Mouse (Mus musculus): Measurements from ENCODE around the gene Cdkl4.

The Cdkl4 gene

GRCm38 (mm10) chr17:80577639-80578038 lies at the start of gene Cdkl4:
TSS of gene Cdkl4 (minus strand) at chr17:80577813.
- in situ Hi-C loops (cut with MboI) = no loop called here

- in situ Hi-C loops (cut with MboI) = no loop called here
Observed at GRCm38 (mm10) chr17:80624979-80625378, 47.4 kb upstream of the Cdkl4 start.

DNA sequence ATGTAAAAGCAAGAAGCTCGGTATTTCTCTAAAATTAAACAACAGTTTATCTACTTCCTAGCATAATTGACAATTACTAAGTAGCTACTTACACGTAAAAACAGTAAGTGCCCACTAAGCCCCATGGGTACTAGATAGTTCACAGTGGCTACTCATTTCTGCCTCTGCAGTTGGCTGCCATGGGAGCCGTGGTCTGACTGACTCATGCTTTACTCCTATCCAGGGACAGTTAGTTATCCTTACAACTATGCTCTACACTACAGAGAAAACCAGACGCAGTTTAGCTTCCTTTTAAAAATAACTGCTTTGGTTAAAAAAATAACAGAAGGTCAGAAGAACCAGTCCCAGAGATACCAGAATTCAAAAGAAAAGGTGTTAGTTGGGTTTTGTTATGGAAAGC lies 44.1 kb upstream of the Cdkl4 start:
- in situ Hi-C loops (cut with MboI) = no loop called here

GRCm38 (mm10) chr17:80620786-80621423 lies 43.3 kb upstream of the Cdkl4 start:
- in situ Hi-C loops (cut with MboI) = no loop called here

DNA sequence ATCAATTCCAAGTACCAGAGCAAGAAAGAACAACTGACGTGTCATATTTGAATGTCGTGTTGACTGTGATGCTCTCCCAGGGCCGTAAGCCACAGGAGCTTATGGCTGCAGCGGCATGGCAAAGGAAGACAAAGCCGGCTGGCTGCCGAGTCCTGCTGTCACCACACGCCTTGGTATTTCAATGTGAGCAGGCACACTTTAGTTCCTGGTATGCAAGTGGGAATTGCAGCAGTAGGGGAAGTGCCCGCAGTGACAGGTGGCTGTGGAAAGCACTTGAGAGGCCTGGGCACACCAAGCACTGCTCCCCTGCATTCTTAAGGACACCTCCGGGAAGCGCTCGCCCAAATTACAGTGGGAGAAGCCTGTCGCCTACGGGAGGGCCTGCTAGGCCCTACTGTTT lies 41.9 kb upstream of the Cdkl4 start:
- in situ Hi-C loops (cut with MboI) = no loop called here

- in situ Hi-C loops (cut with MboI) = no loop called here
Observed at GRCm38 (mm10) chr17:80618890-80619289, 41.3 kb upstream of the Cdkl4 start.

DNA sequence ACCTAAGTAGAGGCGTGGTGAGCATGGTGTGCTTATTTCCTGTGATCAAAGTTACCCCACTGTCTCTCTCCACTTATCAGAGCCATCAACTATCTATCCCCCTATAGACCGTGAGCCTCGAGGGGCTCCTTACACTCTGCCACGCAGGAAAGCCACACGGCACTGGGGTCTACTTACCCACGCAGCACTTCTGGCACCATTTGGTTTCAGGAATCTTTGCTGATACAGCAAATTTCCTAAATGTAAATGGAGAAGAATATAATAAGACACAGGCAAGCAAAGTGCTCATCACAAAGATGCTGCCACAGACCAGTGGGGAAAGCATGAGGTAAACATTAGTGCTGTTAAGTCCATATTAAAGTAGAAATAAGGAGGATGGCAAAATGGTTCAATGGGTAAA lies 26.2 kb upstream of the Cdkl4 start:
- in situ Hi-C loops (cut with MboI) = no loop called here

- in situ Hi-C loops (cut with MboI) = no loop called here
Observed at GRCm38 (mm10) chr17:80603079-80603625, 25.5 kb upstream of the Cdkl4 start.

GRCm38 (mm10) chr17:80601371-80601770 lies 23.8 kb upstream of the Cdkl4 start:
- in situ Hi-C loops (cut with MboI) = no loop called here

GRCm38 (mm10) chr17:80583051-80583450 lies 5.4 kb upstream of the Cdkl4 start:
- in situ Hi-C loops (cut with MboI) = no loop called here

DNA sequence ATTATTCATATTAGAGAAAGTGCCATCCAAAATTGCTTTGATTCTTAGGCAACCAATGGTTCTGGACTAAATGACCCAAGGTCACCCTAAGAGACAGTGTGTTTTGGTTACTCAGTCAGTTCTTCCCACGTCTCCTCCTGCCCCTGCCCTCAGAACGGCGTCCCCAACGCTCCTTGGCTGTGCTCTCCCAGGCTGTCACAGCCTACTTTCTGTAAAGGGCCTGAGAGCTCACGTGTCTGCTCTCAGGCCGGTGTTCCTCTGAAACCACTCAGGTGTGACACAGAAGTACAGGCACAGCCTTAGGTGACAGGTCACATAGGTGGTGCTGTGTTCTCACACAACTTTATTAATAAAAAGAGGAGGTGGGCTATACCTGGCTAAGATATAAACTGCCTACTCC lies 2.3 kb upstream of the Cdkl4 start:
- in situ Hi-C loops (cut with MboI) = no loop called here

- in situ Hi-C loops (cut with MboI) = no loop called here
Observed at GRCm38 (mm10) chr17:80579089-80579488, 1.5 kb upstream of the Cdkl4 start.

- in situ Hi-C loops (cut with MboI) = no loop called here
Observed at GRCm38 (mm10) chr17:80578041-80578440, 428 bp upstream of the Cdkl4 start.

GRCm38 (mm10) chr17:80577214-80577613 lies 399 bp downstream of the Cdkl4 start:
- in situ Hi-C loops (cut with MboI) = no loop called here

- in situ Hi-C loops (cut with MboI) = no loop called here
Observed at GRCm38 (mm10) chr17:80575008-80575407, 2.6 kb downstream of the Cdkl4 start.

DNA sequence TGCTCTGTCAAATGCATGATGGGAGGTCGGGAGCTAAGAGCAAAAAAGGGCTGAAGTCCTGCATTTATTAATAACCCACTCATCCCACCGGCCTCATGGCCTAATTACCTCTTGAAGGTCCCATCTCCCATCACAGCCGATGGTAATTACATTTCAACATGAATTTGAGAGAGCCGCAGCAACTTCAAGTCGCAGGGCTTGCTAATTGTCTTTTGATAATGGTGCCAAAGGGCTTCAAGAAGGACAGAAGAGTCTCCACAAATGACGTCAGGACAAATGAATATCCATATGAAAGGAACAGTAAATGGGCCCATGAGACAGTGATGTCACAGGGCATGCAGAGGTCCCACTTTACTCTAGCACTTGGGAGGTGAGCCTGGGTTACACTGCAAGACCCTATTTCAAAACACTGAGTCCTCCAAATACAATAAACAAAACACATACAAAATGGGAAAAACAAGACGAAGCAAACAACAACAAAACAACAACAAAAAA lies 3.1 kb downstream of the Cdkl4 start:
- in situ Hi-C loops (cut with MboI) = loop anchor here (25.0 kb wide), 1 partner anchor 287 kb away; the partner anchor contains the start of genes Dhx57 and Morn2

GRCm38 (mm10) chr17:80572187-80572935 lies 5.3 kb downstream of the Cdkl4 start:
- in situ Hi-C loops (cut with MboI) = loop anchor here (25.0 kb wide), 1 partner anchor 285 kb away; the partner anchor contains the start of genes Dhx57 and Morn2

GRCm38 (mm10) chr17:80571460-80571859 lies 6.2 kb downstream of the Cdkl4 start:
- in situ Hi-C loops (cut with MboI) = loop anchor here (25.0 kb wide), 1 partner anchor 284 kb away; the partner anchor contains the start of genes Dhx57 and Morn2

DNA sequence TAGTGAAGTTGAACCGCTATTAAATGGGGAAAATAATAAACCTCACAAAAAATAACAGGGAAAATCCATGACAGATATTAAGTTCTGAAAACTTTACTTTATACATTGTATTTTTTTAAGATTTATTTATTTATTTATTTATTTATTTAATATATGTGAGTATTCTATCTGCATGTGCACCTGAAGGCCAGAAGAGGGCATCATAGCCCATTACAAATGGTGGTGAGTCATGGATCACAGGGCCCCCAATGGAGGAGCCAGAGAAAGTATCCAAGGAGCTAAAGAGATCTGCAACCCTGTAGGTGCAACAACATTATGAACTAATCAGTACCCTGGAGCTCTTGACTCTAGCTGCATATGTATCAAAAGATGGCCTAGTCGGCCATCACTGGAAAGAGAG lies 7.9 kb downstream of the Cdkl4 start:
- in situ Hi-C loops (cut with MboI) = loop anchor here (25.0 kb wide), 1 partner anchor 282 kb away; the partner anchor contains the start of genes Dhx57 and Morn2

DNA sequence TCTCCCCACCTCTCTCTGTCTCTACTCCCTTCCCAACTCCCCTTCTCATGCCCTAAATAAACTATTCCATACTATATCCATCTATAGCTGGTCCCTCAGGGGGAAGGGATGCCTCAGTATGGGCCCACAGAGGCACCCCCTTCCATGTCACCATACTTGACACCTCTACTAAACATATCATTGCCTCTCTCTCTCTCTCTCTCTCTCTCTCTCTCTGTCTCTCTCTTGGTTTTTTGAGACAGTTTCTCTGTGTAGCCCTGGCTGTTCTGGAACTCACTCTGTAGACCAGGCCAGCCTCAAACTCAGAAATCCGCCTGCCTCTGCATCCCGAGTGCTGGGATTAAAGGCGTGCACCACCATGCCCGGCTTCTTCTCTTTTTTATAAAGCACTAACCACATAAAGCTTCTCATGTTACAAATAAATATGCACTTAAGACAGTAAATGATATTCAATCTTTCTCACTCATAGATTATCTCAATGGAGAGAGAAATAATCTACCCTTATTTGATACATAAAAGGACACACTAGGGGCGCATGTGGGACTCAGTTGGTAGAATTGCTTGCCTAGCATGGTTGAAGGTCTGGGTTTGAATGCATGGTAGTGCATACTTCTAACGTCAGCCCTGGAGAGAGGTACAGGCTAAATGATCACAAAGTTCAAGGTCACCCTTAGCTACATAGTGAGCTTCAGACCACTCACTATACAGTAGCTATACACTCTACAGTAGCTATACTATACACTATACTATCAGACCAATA lies 8.6 kb downstream of the Cdkl4 start:
- in situ Hi-C loops (cut with MboI) = loop anchor here (25.0 kb wide), 1 partner anchor 282 kb away; the partner anchor contains the start of genes Dhx57 and Morn2

GRCm38 (mm10) chr17:80568441-80568840 lies 9.2 kb downstream of the Cdkl4 start:
- in situ Hi-C loops (cut with MboI) = loop anchor here (25.0 kb wide), 1 partner anchor 281 kb away; the partner anchor contains the start of genes Dhx57 and Morn2

- in situ Hi-C loops (cut with MboI) = loop anchor here (25.0 kb wide), 1 partner anchor 277 kb away; the partner anchor contains the start of genes Dhx57 and Morn2
Observed at GRCm38 (mm10) chr17:80564611-80564924, 13.0 kb downstream of the Cdkl4 start.
